Mouse (Mus musculus): ENCODE measurements around the gene Gm21731.
A peak's percentile ranks its signal among the peaks of the same experiment; 100 is the strongest.
"Not testable (repeated sequence)": the region's sequence is repeated elsewhere in the genome, so short reads cannot be mapped to it uniquely, and the experiment has no call there.

Gm21731 gene

DNA sequence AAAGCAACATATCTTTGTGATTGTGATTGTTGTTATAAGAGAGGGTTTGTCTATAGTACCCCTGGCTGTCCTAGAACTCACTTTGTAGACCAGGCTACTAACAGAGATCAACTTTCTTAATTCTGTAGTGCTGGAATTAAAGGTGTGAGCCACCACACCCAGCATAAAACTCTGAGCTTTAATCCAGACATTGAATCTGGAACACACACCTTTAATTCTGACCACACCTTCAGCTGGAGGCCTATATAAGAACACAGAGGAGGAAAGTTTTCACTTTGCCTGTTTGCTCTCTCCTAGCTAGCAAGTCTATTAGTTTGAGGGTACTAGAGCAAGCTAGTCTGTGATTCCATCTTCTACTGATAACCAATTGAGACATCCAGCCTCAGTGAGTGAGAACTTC is at the start of gene Gm21731:
Gene Gm21731 (plus strand): TSS at position 301 of the 400 bp plus-strand sequence.
- not testable (repeated sequence) for ATAC-seq (ENCODE audit: low TSS enrichment)

DNA sequence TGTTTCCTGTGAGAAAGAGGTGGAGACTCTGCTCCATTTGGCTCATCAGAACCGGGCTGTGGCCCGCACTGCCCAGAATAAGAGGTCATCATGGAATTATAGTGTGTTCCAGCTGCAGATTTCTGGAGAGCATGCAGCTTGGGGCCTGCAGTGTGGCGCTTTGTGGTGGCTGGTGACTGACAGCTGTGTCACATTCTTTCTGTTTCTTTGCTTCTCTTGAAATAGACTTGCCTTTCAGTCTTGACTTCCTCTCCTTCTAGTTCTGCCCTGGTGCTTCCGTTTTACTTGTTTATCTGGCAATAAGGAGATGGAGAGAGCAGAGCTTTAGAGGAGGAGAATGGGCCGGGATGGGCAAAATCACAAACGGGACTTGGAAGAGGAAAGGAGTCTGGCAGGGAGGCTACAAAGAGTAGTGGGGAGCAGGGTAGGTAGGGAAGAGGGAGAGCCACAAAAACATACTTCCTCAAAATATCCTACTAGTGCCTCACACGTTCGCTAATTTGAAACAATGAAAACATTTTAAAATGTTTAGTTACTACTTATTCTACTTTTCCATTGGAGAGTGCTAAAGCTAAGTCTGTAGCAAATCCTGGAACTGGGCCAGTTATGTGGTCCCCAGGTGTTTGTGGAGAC is 42.6 kb upstream of the Gm21731 start:
- ATAC-seq (ENCODE audit: low TSS enrichment), result not testable (repeated sequence)

DNA sequence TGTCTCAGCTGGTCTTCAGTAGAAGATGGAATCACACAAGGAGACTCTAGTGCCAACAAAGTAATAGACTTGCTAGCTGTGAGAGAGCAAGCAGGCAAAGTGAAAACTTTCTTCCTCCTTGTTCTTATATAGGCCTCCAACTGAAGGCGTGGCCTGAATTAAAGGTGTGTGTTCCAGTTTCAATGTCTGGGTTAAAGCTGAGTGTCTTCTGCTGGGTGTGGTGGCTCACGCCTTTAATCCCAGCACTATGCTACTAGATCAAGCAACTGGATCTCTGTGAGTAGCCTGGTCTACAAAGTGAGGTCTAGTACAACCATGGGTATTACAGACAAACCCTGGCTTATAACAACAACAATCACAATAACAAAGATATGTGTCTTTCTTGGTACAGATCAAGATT is 23.1 kb upstream of the Gm21731 start, which contains the start of gene Gm21762:
Gene Gm21762 (minus strand): TSS at position 101 of the 400 bp plus-strand sequence.
- ATAC-seq (ENCODE audit: low TSS enrichment), result not testable (repeated sequence)

GRCm38 (mm10) chr13:120220922-120221321 is 18.0 kb upstream of the Gm21731 start:
- not testable (repeated sequence) for ATAC-seq (ENCODE audit: low TSS enrichment)

- ATAC-seq (ENCODE audit: low TSS enrichment), result not testable (repeated sequence)
These were observed 15.8 kb upstream of the Gm21731 start for GRCm38 (mm10) chr13:120223012-120223659.

DNA sequence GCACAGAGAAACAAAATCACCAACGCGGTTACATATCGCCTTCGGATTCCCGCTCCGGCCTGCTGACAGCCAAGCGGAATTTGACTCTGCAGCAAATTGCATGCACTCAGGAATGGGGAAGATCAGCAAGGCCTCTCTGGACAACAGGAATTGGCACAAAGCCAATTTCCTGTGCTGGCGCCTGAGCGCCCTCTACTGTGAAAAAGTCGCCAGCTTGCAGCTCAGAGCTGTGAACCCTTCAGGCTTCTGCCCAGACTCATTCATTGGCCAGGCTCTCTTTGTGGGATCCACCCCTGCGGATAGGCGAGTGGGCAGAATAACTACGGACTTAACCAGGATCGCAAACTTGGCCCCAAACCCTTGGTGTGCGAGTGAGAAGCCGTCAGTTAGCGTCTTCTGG is 7.1 kb upstream of the Gm21731 start:
- ATAC-seq (ENCODE audit: low TSS enrichment), result peak; percentile 27; the same call in 1 of the 2 replicates

DNA sequence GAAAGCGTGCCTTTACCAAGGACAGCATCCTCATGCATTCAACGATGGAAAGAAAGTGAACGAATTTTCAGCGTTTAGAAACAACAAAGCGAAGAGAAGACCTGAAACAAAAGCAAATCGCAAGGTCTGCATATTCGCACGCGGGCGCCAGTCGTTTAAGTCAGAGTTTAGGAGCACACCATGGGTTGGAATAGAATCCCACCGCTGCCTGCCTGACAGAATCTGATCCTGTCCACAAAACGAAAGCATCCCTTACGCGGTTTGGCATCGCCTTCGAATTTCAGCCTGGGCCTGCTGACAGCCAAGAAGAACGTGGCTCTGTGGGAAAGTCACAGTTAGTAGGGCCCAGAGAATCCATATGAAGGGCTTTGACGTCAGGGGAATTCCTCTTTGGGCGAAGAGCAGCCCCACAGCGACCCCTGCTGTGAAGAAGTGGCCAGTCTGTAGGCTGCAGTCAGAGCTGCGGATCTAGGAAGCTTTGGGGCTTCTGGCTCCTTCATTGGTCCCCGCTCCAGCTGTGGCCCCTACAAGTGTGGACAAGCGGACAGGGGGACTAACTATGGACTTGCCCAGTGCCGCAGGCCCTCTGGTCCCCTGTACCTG is 6.4 kb upstream of the Gm21731 start:
- ATAC-seq (ENCODE audit: low TSS enrichment), result not testable (repeated sequence)

- not testable (repeated sequence) for ATAC-seq (ENCODE audit: low TSS enrichment)
These were observed 12.5 kb downstream of the Gm21731 start for GRCm38 (mm10) chr13:120251208-120251924.

- ATAC-seq (ENCODE audit: low TSS enrichment), result not testable (repeated sequence)
These were observed 20.1 kb downstream of the Gm21731 start for GRCm38 (mm10) chr13:120258817-120259658.

- ATAC-seq (ENCODE audit: low TSS enrichment), result not testable (repeated sequence)
These were observed 20.8 kb downstream of the Gm21731 start for GRCm38 (mm10) chr13:120259718-120260117.

GRCm38 (mm10) chr13:120262870-120263269 is 24.0 kb downstream of the Gm21731 start, which contains the start of gene AF067061:
AF067061 (plus strand) TSS chr13:120263114.
- not testable (repeated sequence) for ATAC-seq (ENCODE audit: low TSS enrichment)

- not testable (repeated sequence) for ATAC-seq (ENCODE audit: low TSS enrichment)
These were observed 38.9 kb downstream of the Gm21731 start for GRCm38 (mm10) chr13:120277837-120278236.

DNA sequence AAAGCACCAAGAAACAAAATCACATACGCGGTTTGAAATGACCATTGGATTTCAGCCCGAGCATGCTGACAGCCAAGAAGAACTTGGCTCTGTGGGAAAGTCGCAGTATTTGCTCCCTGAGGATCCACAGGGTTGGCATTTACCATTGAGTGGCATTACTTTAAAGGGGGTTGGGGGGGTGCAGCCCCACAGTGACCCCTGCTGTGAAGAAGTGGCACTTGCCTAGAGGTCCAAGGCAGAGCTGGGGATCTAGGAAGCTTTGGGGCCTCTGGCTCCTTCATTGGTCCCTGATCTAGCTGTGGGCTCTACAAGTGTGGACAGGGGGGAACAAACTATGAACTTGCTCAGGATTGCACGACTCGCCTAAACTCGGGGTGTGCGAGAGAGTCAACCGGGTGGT is 39.9 kb downstream of the Gm21731 start:
- ATAC-seq (ENCODE audit: low TSS enrichment), result no peak
